Mouse (Mus musculus) effector memory CD4-positive, alpha-beta T cell, adult 5 months (primary cell): ENCODE data around the gene Rbms3. TPM values are rescaled to one million over a fixed set of nuclear protein-coding genes. Genes with fewer than 3 reads are reported as not detected.

Experiments used
- polyA plus RNA-seq: library from polyadenylated mRNA; unstranded; fragments of 100-300 nt; shearing (Covaris generic); gene quantifications from one replicate; pipeline ENCODE4 v1.2.1, GENCODE M21; 2017

Gene Rbms3
- 0.07 TPM for polyA plus RNA-seq

GRCm38 (mm10) chr9:117629771-117630170, at the start of gene Rbms3:
Rbms3 (minus strand) TSS chr9:117629913.

